Mouse (Mus musculus) olfactory bulb, adult 2 months (tissue): ENCODE measurements around the gene Trak1.

Experiments used
- CTCF ChIP-seq: fragments of 200-500 bp; IDR thresholded peaks from 2 replicates; pipeline ENCODE4 v1.5.1; 2012; ENCODE audit warnings: low read depth, mild to moderate bottlenecking, low read length, moderate library complexity; ENCODE audit not compliant: insufficient read depth
- POLR2A ChIP-seq: fragments of 200-500 bp; IDR thresholded peaks from 2 replicates; pipeline ENCODE4 v1.6.1; 2012; ENCODE audit warnings: mild to moderate bottlenecking, low read depth, low read length, moderate library complexity; ENCODE audit not compliant: insufficient read depth

GRCm38 (mm10) chr9:121387539-121388272 is 90.4 kb downstream of the Trak1 start:
- TF ChIP-seq CTCF: no peak
- TF ChIP-seq POLR2A: no peak
